Comparison of ENCODE assay signal across 8 mouse cellular contexts in genomic region chr13:67060786-67061358, GRCm38 (mm10). TPM values are rescaled to one million over a fixed set of nuclear protein-coding genes. Genes with fewer than 3 reads are reported as not detected.
DNase-seq lines count a peak whose midpoint lies in the region; ATAC-seq lines count a peak whose summit lies in the region.

Zfp712 (minus strand) TSS chr13:67061170.

- peak; percentile 68 to 74 for DNase-seq in CD8-positive naive resting alpha-beta T cell, adult 2 months (ENCODE audit: low read depth in 2 of 2, low spot score in 2 of 2)
- peak; percentile 85 for DNase-seq in c-Kit-positive CD71-negative TER-119-negative erythroid progenitor cells, embryonic 14.5 days (ENCODE audit: low read depth)
- DNase-seq in forebrain, embryonic 11.5 days (ENCODE audit: low spot score): peak; percentile 90
- DNase-seq in kidney, postnatal 36 days: peak; percentile 96 to 97
- DNase-seq in telencephalon, adult 2 months (ENCODE audit: low read depth, low spot score): peak; percentile 95

- H3K4me2 ChIP-seq in forebrain, embryonic 11.5 days (ENCODE audit: low read depth, low read length, severe bottlenecking): peak within 1 kb of the TSS; percentile 75
- H3K4me2 ChIP-seq in heart, embryonic 16.5 days (ENCODE audit: low read depth, low read length): peak within 1 kb of the TSS; percentile 91
- H3K4me2 ChIP-seq in liver, embryonic 15.5 days: peak within 1 kb of the TSS; percentile 83
- peak within 1 kb of the TSS; percentile 83 for H3K4me2 ChIP-seq in neural tube, embryonic 12.5 days (replicated peaks)

- H3K9ac ChIP-seq in forebrain, embryonic 11.5 days (ENCODE audit: low read length): peak within 1 kb of the TSS; percentile 74
- H3K9ac ChIP-seq in heart, embryonic 16.5 days (ENCODE audit: low read length): peak within 1 kb of the TSS; percentile 71
- H3K9ac ChIP-seq in liver, embryonic 15.5 days: peak within 1 kb of the TSS; percentile 73
- peak within 1 kb of the TSS; percentile 77 for H3K9ac ChIP-seq in neural tube, embryonic 12.5 days

- H3K4me3 ChIP-seq in forebrain, embryonic 11.5 days (ENCODE audit: low read depth, low read length): peak within 1 kb of the TSS; percentile 65
- H3K4me3 ChIP-seq in heart, embryonic 16.5 days (ENCODE audit: low read length): peak within 1 kb of the TSS; percentile 78
- peak within 1 kb of the TSS; percentile 84 for H3K4me3 ChIP-seq in liver, embryonic 15.5 days (replicated peaks)
- H3K4me3 ChIP-seq in neural tube, embryonic 12.5 days: peak within 1 kb of the TSS; percentile 72

- H3K4me1 ChIP-seq in forebrain, embryonic 11.5 days (replicated peaks; ENCODE audit: control insufficient read depth, insufficient read depth, low read length): no peaks in the 10 kb centered on the region
- H3K4me1 ChIP-seq in heart, embryonic 16.5 days (ENCODE audit: control insufficient read depth, insufficient read depth, low read length): peaks cover 5% of the 10 kb centered on the region
- peaks cover 15% of the 10 kb centered on the region for H3K4me1 ChIP-seq in liver, embryonic 15.5 days (replicated peaks)
- H3K4me1 ChIP-seq in neural tube, embryonic 12.5 days: peaks cover 6% of the 10 kb centered on the region

- H3K9me3 ChIP-seq in forebrain, embryonic 11.5 days (ENCODE audit: control insufficient read depth, low read length): no peaks in the 10 kb centered on the region; the same call in 1 of the 2 replicates
- no peaks in the 10 kb centered on the region for H3K9me3 ChIP-seq in heart, embryonic 16.5 days (replicated peaks; ENCODE audit: control insufficient read depth, low read length)
- H3K9me3 ChIP-seq in liver, embryonic 15.5 days (replicated peaks): no peaks in the 10 kb centered on the region
- H3K9me3 ChIP-seq in neural tube, embryonic 12.5 days: 0 out of 2 replicates have a peak, but pooled peaks cover 3% of the 10 kb centered on the region

- H3K27me3 ChIP-seq in forebrain, embryonic 11.5 days (ENCODE audit: control insufficient read depth, insufficient read depth, low read length): no peaks in the 10 kb centered on the region
- no peaks in the 10 kb centered on the region for H3K27me3 ChIP-seq in heart, embryonic 16.5 days (ENCODE audit: control insufficient read depth, insufficient read depth, low read length)
- H3K27me3 ChIP-seq in liver, embryonic 15.5 days: no peaks in the 10 kb centered on the region
- no peaks in the 10 kb centered on the region for H3K27me3 ChIP-seq in neural tube, embryonic 12.5 days (replicated peaks)

- H3K27ac ChIP-seq in forebrain, embryonic 11.5 days (ENCODE audit: low read depth, low read length): peak within 1 kb of the TSS; percentile 43; the same call in 1 of the 2 replicates
- peak within 1 kb of the TSS; percentile 90 for H3K27ac ChIP-seq in heart, embryonic 16.5 days (ENCODE audit: low read length)
- H3K27ac ChIP-seq in liver, embryonic 15.5 days (replicated peaks): peak within 1 kb of the TSS; percentile 95
- H3K27ac ChIP-seq in neural tube, embryonic 12.5 days: no peak within 1 kb of the TSS

- WGBS in forebrain, embryonic 11.5 days: under 1% methylated on average over 27 of the region's 27 CpGs
- whole genome bisulfite sequencing in heart, embryonic 16.5 days: under 1% methylated on average over 27 of the region's 27 CpGs
- 0% methylated on average over 27 of the region's 27 CpGs for WGBS in liver, embryonic 15.5 days (ENCODE audit: insufficient replicate concordance)
- WGBS in neural tube, embryonic 12.5 days: under 1% methylated on average over 27 of the region's 27 CpGs

- no peaks in the 10 kb centered on the region; the same call in 1 of the 2 replicates for H3K36me3 ChIP-seq in forebrain, embryonic 11.5 days (ENCODE audit: control insufficient read depth, insufficient read depth, low read length)
- H3K36me3 ChIP-seq in heart, embryonic 16.5 days (ENCODE audit: control insufficient read depth, insufficient read depth): no peaks in the 10 kb centered on the region
- H3K36me3 ChIP-seq in liver, embryonic 15.5 days (replicated peaks): no peaks in the 10 kb centered on the region
- no peaks in the 10 kb centered on the region for H3K36me3 ChIP-seq in neural tube, embryonic 12.5 days

- ATAC-seq in forebrain, embryonic 11.5 days (replicated peaks; ENCODE audit: low FRiP score): peak; percentile 94
- ATAC-seq in heart, embryonic 16.5 days (replicated peaks; ENCODE audit: extremely low read depth, insufficient read depth, low FRiP score): peak; percentile 94
- ATAC-seq in liver, embryonic 15.5 days (ENCODE audit: insufficient read depth): peak; percentile 100
- ATAC-seq in neural tube, embryonic 12.5 days (ENCODE audit: low FRiP score, low read depth): peak; percentile 94

RNA-seq across cellular contexts. Expression of gene Zfp712, which starts in this region (rescaled TPM):
- 5.0 and 5.3 TPM in 2 replicates for polyA plus RNA-seq in forebrain, embryonic 11.5 days (2014; fragmentation: Nextera tagmentation; extraction: Ambion mirVana)
- 2.3 and 2.9 TPM in 2 replicates for polyA plus RNA-seq in heart, embryonic 16.5 days (2015; fragmentation: Nextera tagmentation; extraction: Ambion mirVana)
- polyA plus RNA-seq in liver, embryonic 15.5 days (2015; fragmentation: Nextera tagmentation; extraction: Ambion mirVana): 0.81 and 0.90 TPM in 2 replicates
- 4.6 and 5.5 TPM in 2 replicates for polyA plus RNA-seq in neural tube, embryonic 12.5 days (2016; fragmentation: Nextera tagmentation; extraction: Ambion mirVana)

Comparison
In these comparisons a context has a peak if more than half of its experiments do, and no peak if none do; other contexts are left out.
1. Peak in ATAC-seq, H3K4me3 ChIP-seq, H3K27ac ChIP-seq, H3K9ac ChIP-seq and H3K4me2 ChIP-seq in liver, embryonic 15.5 days; RNA of the gene not detected or under 1 TPM.